Mouse (Mus musculus) hindbrain, embryonic 11.5 days (tissue): Measurements from ENCODE around the gene Olfr676. TPM values are rescaled to one million over a fixed set of nuclear protein-coding genes. Genes with fewer than 3 reads are reported as not detected.
"Not testable (repeated sequence)": the region's sequence is repeated elsewhere in the genome, so short reads cannot be mapped to it uniquely, and the experiment has no call there.

Experiments
- ATAC-seq: fragments of 200-750 bp; cut with Nextera tagmentation; 2 replicates; pipeline ENCODE4 v1.8.0; 2017; ENCODE audit warnings: mild to moderate bottlenecking, moderate TSS enrichment, moderate library complexity; ENCODE audit not compliant: low FRiP score
- DNase-seq: peaks from one replicate; pipeline ENCODE4 v3.0.0-alpha.2; 2015; ENCODE audit warnings: low spot score
- H3K27ac ChIP-seq: fragments of 300-500 bp; sonication (generic); 2 replicates; pipeline ENCODE4 v1.5.1; 2014; ENCODE audit warnings: mild to moderate bottlenecking, low read depth, low read length
- H3K27me3 ChIP-seq: fragments of 300-500 bp; sonication (generic); 2 replicates; pipeline ENCODE4 v1.6.1; 2014; ENCODE audit warnings: mild to moderate bottlenecking, low read length, moderate library complexity, mixed read lengths; ENCODE audit not compliant: control insufficient read depth, insufficient read depth
- H3K36me3 ChIP-seq: fragments of 300-500 bp; sonication (generic); 2 replicates; pipeline ENCODE4 v1.6.1; 2014; ENCODE audit warnings: mild to moderate bottlenecking, low read length, moderate library complexity, mixed read lengths; ENCODE audit not compliant: control insufficient read depth, insufficient read depth
- H3K4me1 ChIP-seq: fragments of 300-500 bp; sonication (generic); replicated peaks from 2 replicates; pipeline ENCODE4 v1.6.1; 2014; ENCODE audit warnings: low read length, mixed read lengths; ENCODE audit not compliant: control insufficient read depth, insufficient read depth
- H3K4me2 ChIP-seq: fragments of 300-500 bp; sonication (generic); replicated peaks from 2 replicates; pipeline ENCODE4 v1.6.1; 2014; ENCODE audit warnings: mild to moderate bottlenecking, low read depth, low read length
- H3K4me3 ChIP-seq: fragments of 300-500 bp; sonication (generic); 2 replicates; pipeline ENCODE4 v1.5.1; 2014; ENCODE audit warnings: low read depth, low read length
- H3K9ac ChIP-seq: fragments of 300-500 bp; sonication (generic); 2 replicates; pipeline ENCODE4 v1.6.1; 2014; ENCODE audit warnings: low read depth, low read length
- H3K9me3 ChIP-seq: fragments of 300-500 bp; sonication (generic); 2 replicates; pipeline ENCODE4 v1.6.1; 2016; ENCODE audit warnings: low read length; ENCODE audit not compliant: control insufficient read depth
- WGBS: fragments of 180-500 bp; shearing (Covaris S2); extraction: QIAGEN DNeasy Blood & Tissue Kit; methylation state at CpG from one replicate; pipeline ENCODE4 v1.1.7; 2014; 5-methylcytosine and 5-hydroxymethylcytosine counted together
- polyA plus RNA-seq: library from polyadenylated mRNA; unstranded; fragments of >200 nt; fragmentation: Nextera tagmentation; extraction: Ambion mirVana; gene quantifications from 2 replicates; pipeline ENCODE4 v1.2.1, GENCODE M21; 2014

The Olfr676 gene
- not detected in 2 replicates for polyA plus RNA-seq

DNA sequence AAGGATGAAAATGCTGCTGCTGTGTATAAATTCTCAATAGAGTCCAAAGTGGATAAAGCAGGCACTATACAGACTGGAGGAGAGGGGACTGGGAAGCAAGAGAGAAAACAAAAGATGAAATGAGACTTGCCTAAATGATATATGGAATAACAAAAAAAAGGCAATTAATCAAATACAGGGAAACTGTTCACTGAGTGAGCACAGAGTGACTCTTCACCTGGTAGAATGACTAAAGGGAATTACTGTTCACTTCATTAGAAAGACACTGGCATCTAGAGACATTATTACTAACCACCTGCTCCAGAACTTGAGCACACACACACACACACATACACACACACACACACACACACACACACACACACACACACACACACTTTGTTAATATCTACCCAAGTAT lies at the start of gene Olfr676:
TSS of gene Olfr676 (plus strand) at position 301 of the 400 bp plus-strand sequence.
- Histone ChIP-seq H3K9ac (no peak within 1 kb of the TSS), H3K36me3 (no peaks in the 10 kb centered on the region), H3K4me2 (no peak within 1 kb of the TSS), H3K4me1 (no peaks in the 10 kb centered on the region), H3K4me3 (no peak within 1 kb of the TSS), H3K27ac (no peak within 1 kb of the TSS), H3K9me3 (no peaks in the 10 kb centered on the region), H3K27me3 (no peaks in the 10 kb centered on the region)
- ATAC-seq (no peak), DNase-seq (no peak)

DNA sequence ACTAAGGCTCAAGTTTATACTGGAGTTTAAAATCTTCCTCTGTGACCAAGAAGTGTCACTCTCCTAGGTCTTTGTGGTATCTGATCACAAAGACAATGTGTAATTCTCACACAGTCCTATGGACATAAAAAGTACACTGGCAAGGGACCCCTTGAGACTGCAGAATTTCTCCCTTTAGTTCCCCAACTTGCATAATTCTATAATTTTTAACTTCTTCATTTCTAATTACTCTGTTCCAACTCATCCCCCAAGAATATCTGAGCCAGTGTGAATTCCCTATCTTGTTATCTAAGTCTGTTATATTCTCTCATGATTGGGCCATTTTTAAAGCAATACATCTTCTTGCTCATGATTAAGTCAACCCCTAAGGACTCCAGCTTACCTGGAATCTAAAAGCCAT lies 30.6 kb upstream of the Olfr676 start, which contains the start of gene Olfr672:
TSS of gene Olfr672 (minus strand) at position 101 of the 400 bp plus-strand sequence.
- Histone ChIP-seq H3K27ac (no peak within 1 kb of the TSS), H3K36me3 (no peaks in the 10 kb centered on the region), H3K4me2 (no peak within 1 kb of the TSS), H3K9me3 (no peaks in the 10 kb centered on the region), H3K27me3 (no peaks in the 10 kb centered on the region), H3K9ac (no peak within 1 kb of the TSS), H3K4me3 (no peak within 1 kb of the TSS), H3K4me1 (no peaks in the 10 kb centered on the region)
- no peak for DNase-seq
- no peak for ATAC-seq

DNA sequence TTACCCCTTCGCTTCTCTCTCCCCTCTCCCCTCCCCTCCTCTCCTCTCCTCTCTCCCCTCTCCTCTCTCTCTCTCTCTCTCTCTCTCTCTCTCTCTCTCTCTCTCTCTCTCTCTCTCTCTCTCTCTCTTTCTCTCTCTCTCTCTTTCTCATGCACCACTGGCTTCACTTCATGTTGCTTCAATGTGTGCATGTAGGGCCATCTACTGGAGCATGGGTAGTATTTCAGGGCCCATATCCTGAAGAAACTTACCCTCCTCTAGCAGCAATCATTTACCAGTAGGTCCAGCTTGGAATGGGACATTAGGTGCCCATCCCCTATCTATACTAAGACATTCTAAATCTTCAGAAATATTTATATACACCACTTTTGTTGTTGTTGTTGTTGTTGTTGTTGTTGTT lies 10.0 kb upstream of the Olfr676 start:
- no peaks in the 10 kb centered on the region for H3K36me3 ChIP-seq
- no peaks in the 10 kb centered on the region for H3K27me3 ChIP-seq
- H3K4me1 ChIP-seq: no peaks in the 10 kb centered on the region
- H3K4me3 ChIP-seq: no peak overlapping the region
- H3K4me2 ChIP-seq: no peak overlapping the region
- H3K27ac ChIP-seq: no peak overlapping the region
- DNase-seq: no peak
- H3K9ac ChIP-seq: no peak overlapping the region
- H3K9me3 ChIP-seq: no peaks in the 10 kb centered on the region
- no peak for ATAC-seq
- 88% methylated on average over 1 of the region's 1 CpGs for WGBS

DNA sequence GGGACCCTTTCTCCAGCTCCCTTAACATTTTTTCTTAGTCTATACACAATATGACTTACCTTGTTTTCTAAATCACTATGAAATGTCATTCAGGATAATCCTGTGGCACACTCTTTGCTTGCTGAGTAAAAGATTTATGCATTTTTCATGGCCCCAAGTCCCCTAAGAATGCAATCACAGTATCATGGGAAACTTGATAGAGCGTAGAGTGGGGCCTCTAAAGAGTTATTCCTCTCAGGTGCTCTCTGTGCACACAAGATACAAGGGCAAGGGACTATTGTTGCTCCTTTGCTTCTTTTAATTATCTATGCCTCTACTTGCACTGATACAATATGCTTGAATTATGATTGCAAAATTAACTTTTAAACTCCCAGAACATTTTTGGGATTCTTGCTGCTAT lies 4.1 kb upstream of the Olfr676 start, which contains the start of gene Olfr675:
TSS of gene Olfr675 (minus strand) at position 101 of the 400 bp plus-strand sequence.
- no peak within 1 kb of the TSS for H3K4me2 ChIP-seq
- H3K27me3 ChIP-seq: no peaks in the 10 kb centered on the region
- H3K27ac ChIP-seq: no peak within 1 kb of the TSS
- no peaks in the 10 kb centered on the region for H3K9me3 ChIP-seq
- no peaks in the 10 kb centered on the region for H3K36me3 ChIP-seq
- no peak for ATAC-seq
- H3K4me3 ChIP-seq: no peak within 1 kb of the TSS
- DNase-seq: no peak
- no peak within 1 kb of the TSS for H3K9ac ChIP-seq
- WGBS: 79% methylated on average over 1 of the region's 1 CpGs
- no peaks in the 10 kb centered on the region for H3K4me1 ChIP-seq

DNA sequence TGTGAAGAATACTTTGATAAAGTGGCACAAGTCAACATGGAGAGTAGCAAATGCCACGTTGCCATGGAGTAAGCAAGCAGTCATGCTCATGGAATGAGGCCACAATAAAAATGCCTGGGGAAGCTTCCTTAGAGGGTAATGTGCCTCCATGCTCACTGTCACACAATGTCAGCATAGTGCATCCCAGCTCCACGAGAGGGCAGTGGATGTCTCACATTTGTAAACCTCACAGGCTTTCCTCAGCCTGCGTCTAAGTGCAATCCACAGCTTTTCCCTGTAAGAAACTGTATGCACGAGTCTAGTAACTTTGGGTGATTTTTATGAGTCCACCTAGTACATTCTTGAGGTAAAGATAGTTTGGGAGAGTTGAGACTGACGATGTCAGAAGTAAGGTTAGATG lies 1.3 kb downstream of the Olfr676 start:
- H3K4me2 ChIP-seq, H3K27ac ChIP-seq, DNase-seq, H3K9me3 ChIP-seq, H3K36me3 ChIP-seq, H3K4me3 ChIP-seq, H3K9ac ChIP-seq, H3K4me1 ChIP-seq, H3K27me3 ChIP-seq: not testable (repeated sequence)
- peak; percentile 45; the same call in 1 of the 2 replicates for ATAC-seq
- 57% methylated on average over 5 of the region's 5 CpGs for WGBS

DNA sequence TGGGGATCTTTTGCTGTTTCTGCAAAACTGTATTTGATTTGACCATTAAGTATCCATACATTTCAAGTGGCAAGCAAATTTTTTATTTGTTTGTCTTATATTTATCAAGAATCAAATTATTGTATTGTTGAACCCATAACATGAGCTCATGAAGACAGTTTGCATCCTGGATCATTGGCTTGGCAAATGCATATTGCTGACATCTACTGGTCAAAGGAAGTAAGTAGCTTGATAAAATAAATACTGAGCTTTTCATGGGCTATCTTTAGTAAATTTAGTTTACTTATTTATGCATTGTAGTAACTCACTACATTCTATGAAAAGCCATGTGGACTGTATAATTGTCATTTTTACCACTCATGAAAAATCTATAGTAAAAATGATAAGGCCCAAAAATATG lies 26.5 kb downstream of the Olfr676 start:
- DNase-seq: no peak
- Histone ChIP-seq H3K27me3 (no peaks in the 10 kb centered on the region), H3K9me3 (no peaks in the 10 kb centered on the region), H3K36me3 (no peaks in the 10 kb centered on the region), H3K27ac (no peak overlapping the region), H3K4me2 (no peak overlapping the region), H3K4me3 (no peak overlapping the region), H3K9ac (no peak overlapping the region), H3K4me1 (no peaks in the 10 kb centered on the region)
- ATAC-seq: no peak

DNA sequence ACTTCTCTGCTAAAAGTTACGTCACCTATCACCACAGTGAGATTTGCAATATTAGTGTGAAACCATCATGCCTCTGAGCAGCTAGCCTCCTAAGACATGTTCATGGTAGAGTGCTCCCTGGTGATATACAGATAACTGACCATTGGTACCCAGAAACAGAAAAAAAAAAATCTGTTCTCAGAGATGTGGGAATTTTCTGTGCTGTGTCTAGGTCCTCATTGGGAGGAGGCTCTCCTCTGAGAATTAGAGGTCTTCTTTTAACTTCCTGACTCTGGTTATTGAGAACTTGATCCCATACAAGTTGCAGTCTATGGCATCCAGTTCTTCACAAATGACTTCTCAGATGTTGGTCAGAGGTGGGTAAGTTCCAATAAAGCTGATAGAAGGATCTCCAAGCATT lies 31.7 kb downstream of the Olfr676 start, which contains the start of gene Olfr678:
TSS of gene Olfr678 (plus strand) at position 301 of the 400 bp plus-strand sequence.
- H3K4me2 ChIP-seq: no peak within 1 kb of the TSS
- H3K27me3 ChIP-seq: no peaks in the 10 kb centered on the region
- H3K36me3 ChIP-seq: no peaks in the 10 kb centered on the region
- no peak within 1 kb of the TSS for H3K4me3 ChIP-seq
- H3K4me1 ChIP-seq: no peaks in the 10 kb centered on the region
- H3K9me3 ChIP-seq: no peaks in the 10 kb centered on the region
- ATAC-seq (no peak), DNase-seq (no peak)
- 85% methylated on average over 1 of the region's 1 CpGs for WGBS
- H3K27ac ChIP-seq: no peak within 1 kb of the TSS
- no peak within 1 kb of the TSS for H3K9ac ChIP-seq

DNA sequence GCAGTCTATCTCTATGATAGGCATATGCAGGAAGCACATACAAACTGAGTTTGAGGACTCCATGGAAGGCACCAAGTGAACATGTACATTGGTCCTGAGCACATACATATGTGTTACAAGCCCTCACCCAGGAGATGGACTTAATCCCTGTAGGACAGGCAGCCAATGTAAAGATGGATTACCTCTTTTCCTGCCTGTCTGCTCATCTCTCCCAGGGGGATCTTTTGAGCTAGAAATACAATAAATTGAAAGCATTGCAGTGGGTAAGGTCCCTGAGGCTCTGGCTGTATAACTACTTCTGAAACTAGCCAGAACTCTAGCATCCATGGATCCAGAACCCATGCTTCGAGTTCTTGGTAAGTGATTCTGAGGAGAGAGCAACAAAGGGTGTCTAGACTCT lies 48.4 kb downstream of the Olfr676 start, which contains the start of gene Olfr679:
TSS of gene Olfr679 (plus strand) at position 301 of the 400 bp plus-strand sequence.
- Histone ChIP-seq H3K9ac (no peak within 1 kb of the TSS), H3K4me3 (no peak within 1 kb of the TSS), H3K9me3 (no peaks in the 10 kb centered on the region), H3K27me3 (no peaks in the 10 kb centered on the region), H3K4me2 (no peak within 1 kb of the TSS), H3K4me1 (no peaks in the 10 kb centered on the region), H3K36me3 (no peaks in the 10 kb centered on the region), H3K27ac (no peak within 1 kb of the TSS)
- ATAC-seq: no peak
- DNase-seq: no peak
- 82% methylated on average over 1 of the region's 1 CpGs for WGBS
